Mouse (Mus musculus): Measurements from ENCODE around the gene Acsbg2. TPM values are rescaled to one million over a fixed set of nuclear protein-coding genes. Genes with fewer than 3 reads are reported as not detected.
A peak's percentile ranks its signal among the peaks of the same experiment; 100 is the strongest.

Gene Acsbg2
- total and polyA plus RNA-seq, 3 experiments: 0.04 TPM; not detected in 2

DNA sequence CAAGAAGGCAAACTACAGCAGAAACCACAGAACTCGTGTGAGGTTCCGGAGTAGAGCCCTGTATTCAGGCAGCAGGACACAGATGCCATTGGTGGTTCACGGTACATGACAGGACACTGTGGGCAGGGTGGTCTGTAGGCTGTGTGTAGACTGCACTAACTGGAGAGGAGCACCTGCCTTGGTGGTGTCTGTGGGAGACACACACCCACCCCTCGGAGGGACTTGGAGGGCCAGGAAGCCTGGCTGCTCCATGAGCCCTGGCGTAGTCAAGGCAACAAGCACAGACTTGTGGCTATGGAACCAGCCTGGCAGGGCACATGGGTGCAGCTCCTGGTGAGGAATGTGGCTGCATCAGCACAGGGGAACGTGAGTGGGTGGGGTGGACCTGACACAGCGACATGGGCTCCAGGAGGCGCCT is 54.5 kb downstream of the Acsbg2 start:
- H3K27me3 ChIP-seq (ENCODE audit: control insufficient read depth, insufficient read depth, low read length): no peaks in the 10 kb centered on the region
- H3K36me3 ChIP-seq (ENCODE audit: control insufficient read depth, insufficient read depth, low read length): no peaks in the 10 kb centered on the region
- no peak overlapping the region for H3K4me3 ChIP-seq
- H3K9ac ChIP-seq (ENCODE audit: low read depth, low read length): no peak overlapping the region
- H3K27ac ChIP-seq: peak overlapping the region; percentile 11; the same call in 1 of the 2 replicates
- H3K79me2 ChIP-seq (replicated peaks; ENCODE audit: control insufficient read depth, insufficient read depth, low read length): no peaks in the 10 kb centered on the region
- intact Hi-C loops (cut with DNase I): no loop called here
- WGBS: 69% methylated on average over 8 of the region's 8 CpGs
- TF ChIP-seq POLR2A (IDR thresholded peaks at IDR 0.05; ENCODE audit: insufficient read depth, low read depth, low read length) (no peak), CTCF (IDR thresholded peaks at IDR 0.05) (no peak), EP300 (IDR thresholded peaks at IDR 0.05; ENCODE audit: insufficient read depth, low read depth, low read length) (no peak)
- DNase-seq: peak in 1 of 2 experiments; percentile 29
- H3K4me1 ChIP-seq (ENCODE audit: control insufficient read depth, insufficient read depth, low read length): peaks cover 7% of the 10 kb centered on the region

GRCm38 (mm10) chr17:56819032-56819545 is 55.2 kb downstream of the Acsbg2 start:
- DNase-seq: peak in 1 of 2 experiments; percentile 41

GRCm38 (mm10) chr17:56818067-56818636 is 56.1 kb downstream of the Acsbg2 start:
- H3K27ac ChIP-seq: no peak overlapping the region
- no peaks in the 10 kb centered on the region for H3K79me2 ChIP-seq (replicated peaks; ENCODE audit: control insufficient read depth, insufficient read depth, low read length)
- no peak overlapping the region for H3K4me3 ChIP-seq
- intact Hi-C loops (cut with DNase I): no loop called here
- peaks cover 8% of the 10 kb centered on the region for H3K4me1 ChIP-seq (ENCODE audit: control insufficient read depth, insufficient read depth, low read length)
- H3K27me3 ChIP-seq (ENCODE audit: control insufficient read depth, insufficient read depth, low read length): no peaks in the 10 kb centered on the region
- H3K36me3 ChIP-seq (ENCODE audit: control insufficient read depth, insufficient read depth, low read length): no peaks in the 10 kb centered on the region
- TF ChIP-seq POLR2A (IDR thresholded peaks at IDR 0.05; ENCODE audit: insufficient read depth, low read depth, low read length): no peak
- TF ChIP-seq CTCF (IDR thresholded peaks at IDR 0.05): no peak
- TF ChIP-seq EP300 (IDR thresholded peaks at IDR 0.05; ENCODE audit: insufficient read depth, low read depth, low read length): no peak
- no peak overlapping the region for H3K9ac ChIP-seq (ENCODE audit: low read depth, low read length)
- DNase-seq: peak in 1 of 2 experiments; percentile 31
- 48% methylated on average over 11 of the region's 11 CpGs for WGBS

More at GRCm38 (mm10) chr17:56819032-56819545, 55.2 kb downstream of the Acsbg2 start:
- intact Hi-C loops (cut with DNase I): no loop called here
- Histone ChIP-seq H3K27me3 (ENCODE audit: control insufficient read depth, insufficient read depth, low read length) (no peaks in the 10 kb centered on the region), H3K79me2 (replicated peaks; ENCODE audit: control insufficient read depth, insufficient read depth, low read length) (no peaks in the 10 kb centered on the region), H3K27ac (peak overlapping the region; percentile 11; the same call in 1 of the 2 replicates), H3K36me3 (ENCODE audit: control insufficient read depth, insufficient read depth, low read length) (no peaks in the 10 kb centered on the region), H3K4me1 (ENCODE audit: control insufficient read depth, insufficient read depth, low read length) (peaks cover 8% of the 10 kb centered on the region), H3K4me3 (no peak overlapping the region), H3K9ac (ENCODE audit: low read depth, low read length) (no peak overlapping the region)
- WGBS: 61% methylated on average over 6 of the region's 6 CpGs
- TF ChIP-seq CTCF (IDR thresholded peaks at IDR 0.05) (no peak), POLR2A (IDR thresholded peaks at IDR 0.05; ENCODE audit: insufficient read depth, low read depth, low read length) (no peak), EP300 (IDR thresholded peaks at IDR 0.05; ENCODE audit: insufficient read depth, low read depth, low read length) (no peak)

DNA sequence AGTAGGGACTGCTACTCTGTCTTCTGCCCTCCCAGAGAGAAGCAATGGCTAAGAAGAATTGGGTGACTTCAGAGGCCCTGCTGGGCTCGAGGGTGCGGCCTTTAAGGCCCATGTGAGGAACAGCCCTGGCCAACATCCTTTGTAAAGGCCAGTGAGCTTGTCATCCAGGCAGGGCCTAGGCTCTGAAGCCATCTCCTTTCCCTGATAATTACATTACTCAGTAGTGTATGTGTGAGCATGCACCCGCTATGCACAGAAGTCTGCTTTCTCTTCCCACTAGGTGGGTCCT is 59.2 kb downstream of the Acsbg2 start:
- intact Hi-C loops (cut with DNase I): loop anchor here (2.0 kb wide), 1 partner anchor 16 kb away; the partner anchor contains the start of gene Rfx2
- no peaks in the 10 kb centered on the region for H3K27me3 ChIP-seq (ENCODE audit: control insufficient read depth, insufficient read depth, low read length)
- no peaks in the 10 kb centered on the region for H3K36me3 ChIP-seq (ENCODE audit: control insufficient read depth, insufficient read depth, low read length)
- DNase-seq: no peak
- H3K4me3 ChIP-seq: no peak overlapping the region
- H3K4me1 ChIP-seq (ENCODE audit: control insufficient read depth, insufficient read depth, low read length): peaks cover 16% of the 10 kb centered on the region
- WGBS: 57% methylated on average over 3 of the region's 3 CpGs
- TF ChIP-seq EP300 (IDR thresholded peaks at IDR 0.05; ENCODE audit: insufficient read depth, low read depth, low read length): no peak
- TF ChIP-seq CTCF (IDR thresholded peaks at IDR 0.05): no peak
- TF ChIP-seq POLR2A (IDR thresholded peaks at IDR 0.05; ENCODE audit: insufficient read depth, low read depth, low read length): no peak
- peak overlapping the region; percentile 47 for H3K27ac ChIP-seq
- H3K79me2 ChIP-seq (replicated peaks; ENCODE audit: control insufficient read depth, insufficient read depth, low read length): no peaks in the 10 kb centered on the region
- no peak overlapping the region for H3K9ac ChIP-seq (ENCODE audit: low read depth, low read length)

GRCm38 (mm10) chr17:56814316-56815056 is 59.8 kb downstream of the Acsbg2 start:
- intact Hi-C loops (cut with DNase I): loop anchor here (2.0 kb wide), 1 partner anchor 16 kb away; the partner anchor contains the start of gene Rfx2
- Histone ChIP-seq H3K79me2 (replicated peaks; ENCODE audit: control insufficient read depth, insufficient read depth, low read length) (no peaks in the 10 kb centered on the region), H3K27me3 (ENCODE audit: control insufficient read depth, insufficient read depth, low read length) (no peaks in the 10 kb centered on the region), H3K4me1 (ENCODE audit: control insufficient read depth, insufficient read depth, low read length) (peaks cover 17% of the 10 kb centered on the region), H3K27ac (peak overlapping the region; percentile 47), H3K9ac (ENCODE audit: low read depth, low read length) (no peak overlapping the region), H3K4me3 (no peak overlapping the region), H3K36me3 (ENCODE audit: control insufficient read depth, insufficient read depth, low read length) (no peaks in the 10 kb centered on the region)
- peak; percentile 87 to 93 for DNase-seq
- WGBS: 9% methylated on average over 24 of the region's 24 CpGs
- TF ChIP-seq EP300 (IDR thresholded peaks at IDR 0.05; ENCODE audit: insufficient read depth, low read depth, low read length): peak; percentile 47; the same call in 1 of the 2 replicates
- TF ChIP-seq CTCF (IDR thresholded peaks at IDR 0.05): no peak
- TF ChIP-seq POLR2A (IDR thresholded peaks at IDR 0.05; ENCODE audit: insufficient read depth, low read depth, low read length): no peak

GRCm38 (mm10) chr17:56810245-56810644 is 64.0 kb downstream of the Acsbg2 start:
- peak; percentile 89 to 93 for DNase-seq
- Histone ChIP-seq H3K9ac (ENCODE audit: low read depth, low read length) (no peak overlapping the region), H3K36me3 (ENCODE audit: control insufficient read depth, insufficient read depth, low read length) (no peaks in the 10 kb centered on the region), H3K4me1 (ENCODE audit: control insufficient read depth, insufficient read depth, low read length) (peaks cover 16% of the 10 kb centered on the region), H3K27me3 (ENCODE audit: control insufficient read depth, insufficient read depth, low read length) (no peaks in the 10 kb centered on the region), H3K27ac (peak overlapping the region; percentile 65), H3K79me2 (replicated peaks; ENCODE audit: control insufficient read depth, insufficient read depth, low read length) (no peaks in the 10 kb centered on the region), H3K4me3 (no peak overlapping the region)
- TF ChIP-seq CTCF (IDR thresholded peaks at IDR 0.05) (no peak), EP300 (IDR thresholded peaks at IDR 0.05; ENCODE audit: insufficient read depth, low read depth, low read length) (0 out of 2 replicates have a peak, but pooled peaks have one; percentile 21)
- 0% methylated on average over 3 of the region's 3 CpGs for whole genome bisulfite sequencing
- intact Hi-C loops (cut with DNase I): no loop called here

Data from heart, adult 2 months (tissue).